Mouse (Mus musculus) embryonic fibroblast, embryonic 13.5 days (primary cell): ENCODE results near the gene Cybrd1.

ENCODE experiments used
- CTCF ChIP-seq: IDR thresholded peaks from 2 replicates; pipeline ENCODE4 v1.5.1; 2011; ENCODE audit warnings: mild to moderate bottlenecking, control low read depth, low read length, moderate library complexity, borderline replicate concordance; ENCODE audit not compliant: insufficient read depth
- POLR2A ChIP-seq: IDR thresholded peaks from 2 replicates; pipeline ENCODE4 v1.6.1; 2011; ENCODE audit warnings: low read depth, mild to moderate bottlenecking, control low read depth, low read length, moderate library complexity

GRCm38 (mm10) chr2:71187950-71188349, 70.2 kb downstream of the Cybrd1 start:
- TF ChIP-seq POLR2A: no peak
- no peak for TF ChIP-seq CTCF
